Mouse (Mus musculus): ENCODE measurements around the gene Kif13a. TPM values are rescaled to one million over a fixed set of nuclear protein-coding genes. Genes with fewer than 3 reads are reported as not detected.
A peak's percentile ranks its signal among the peaks of the same experiment; 100 is the strongest.

The Kif13a gene
- polyA plus RNA-seq, 1 experiment: 17.4 TPM

DNA sequence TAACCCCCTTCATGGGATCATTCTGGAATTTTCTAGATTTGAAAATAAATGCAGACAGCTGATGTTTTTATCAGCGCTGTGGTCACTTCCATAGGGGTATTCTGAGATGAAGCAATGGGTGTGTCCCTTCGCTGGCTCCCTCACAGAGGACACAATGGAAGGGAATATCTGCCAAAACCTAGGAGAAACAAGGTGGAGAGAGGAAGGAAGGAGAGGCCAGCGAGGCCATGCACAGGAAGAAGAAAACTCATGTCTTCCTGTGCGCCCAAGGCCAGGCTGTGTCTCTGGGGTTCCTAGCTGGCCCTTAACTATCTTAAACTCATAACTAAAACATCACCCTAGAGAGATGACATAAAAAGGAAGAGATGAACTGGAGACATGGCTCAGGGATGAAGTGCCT, 52.6 kb downstream of the Kif13a start:
- Histone ChIP-seq H3K4me3 (ENCODE audit: insufficient read depth, low read depth, low read length) (no peak overlapping the region), H3K27me3 (replicated peaks; ENCODE audit: control insufficient read depth, insufficient read depth, low read length) (no peaks in the 10 kb centered on the region), H3K36me3 (ENCODE audit: control insufficient read depth, insufficient read depth, low read length) (no peaks in the 10 kb centered on the region), H3K27ac (ENCODE audit: insufficient read depth, low read depth, low read length) (no peak overlapping the region), H3K4me1 (ENCODE audit: control insufficient read depth, insufficient read depth, low read length) (0 out of 2 replicates have a peak, but pooled peaks cover 3% of the 10 kb centered on the region)
- 79% methylated on average over 4 of the region's 4 CpGs for WGBS
- no peak for TF ChIP-seq CTCF (conservative IDR thresholded peaks at IDR 0.05; ENCODE audit: insufficient read depth, insufficient read length, low read depth, low read length)
- no peak for TF ChIP-seq POLR2A (IDR thresholded peaks at IDR 0.05; ENCODE audit: low read depth, low read length)
- DNase-seq: peak; percentile 67

DNA sequence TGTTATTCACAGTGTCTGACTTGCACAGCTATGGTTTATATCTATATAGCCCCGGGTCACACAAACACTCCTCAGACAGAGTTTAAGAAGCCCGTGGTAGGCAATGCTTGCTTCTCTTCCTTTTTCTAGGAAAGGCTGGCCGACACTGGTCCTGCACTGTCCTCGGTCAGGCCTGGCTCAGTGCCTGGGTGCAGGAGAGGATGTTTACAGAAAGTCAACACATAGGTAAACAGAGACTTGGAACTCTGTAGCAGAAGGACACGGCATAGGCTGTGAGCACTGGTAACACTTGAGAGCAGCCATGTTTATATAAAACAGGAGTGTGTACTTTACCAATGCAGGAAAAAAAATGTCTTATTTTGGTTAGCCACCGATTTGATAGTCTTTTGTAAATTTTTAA, 54.3 kb downstream of the Kif13a start:
- H3K4me3 ChIP-seq (ENCODE audit: insufficient read depth, low read depth, low read length): no peak overlapping the region
- H3K27ac ChIP-seq (ENCODE audit: insufficient read depth, low read depth, low read length): no peak overlapping the region
- DNase-seq: peak; percentile 56
- WGBS: 60% methylated on average over 6 of the region's 6 CpGs
- TF ChIP-seq CTCF (conservative IDR thresholded peaks at IDR 0.05; ENCODE audit: insufficient read depth, insufficient read length, low read depth, low read length): no peak
- TF ChIP-seq POLR2A (IDR thresholded peaks at IDR 0.05; ENCODE audit: low read depth, low read length): no peak
- 0 out of 2 replicates have a peak, but pooled peaks cover 3% of the 10 kb centered on the region for H3K4me1 ChIP-seq (ENCODE audit: control insufficient read depth, insufficient read depth, low read length)
- H3K36me3 ChIP-seq (ENCODE audit: control insufficient read depth, insufficient read depth, low read length): no peaks in the 10 kb centered on the region
- no peaks in the 10 kb centered on the region for H3K27me3 ChIP-seq (replicated peaks; ENCODE audit: control insufficient read depth, insufficient read depth, low read length)

DNA sequence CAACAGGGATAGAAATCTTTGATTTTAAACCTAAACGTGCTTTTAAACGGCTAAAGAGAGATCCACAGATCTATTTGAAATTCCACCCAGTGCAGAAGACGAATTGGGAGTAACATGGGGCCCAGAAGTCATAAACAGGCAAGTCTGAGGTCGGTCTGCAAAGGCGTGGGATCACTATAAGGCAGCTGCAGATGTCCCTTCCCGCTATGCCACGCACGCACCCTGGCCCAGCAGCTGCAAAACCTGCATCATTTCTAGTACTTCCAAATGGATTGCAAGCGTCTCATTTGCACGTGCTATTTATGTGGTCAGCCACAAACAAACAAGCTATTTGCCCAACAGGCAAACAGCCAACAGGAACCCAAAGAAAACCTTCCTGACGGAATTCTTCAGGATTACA, 56.9 kb downstream of the Kif13a start:
- Histone ChIP-seq H3K27me3 (replicated peaks; ENCODE audit: control insufficient read depth, insufficient read depth, low read length) (no peaks in the 10 kb centered on the region), H3K27ac (ENCODE audit: insufficient read depth, low read depth, low read length) (peak overlapping the region; percentile 13; the same call in 1 of the 2 replicates), H3K36me3 (ENCODE audit: control insufficient read depth, insufficient read depth, low read length) (no peaks in the 10 kb centered on the region), H3K4me1 (ENCODE audit: control insufficient read depth, insufficient read depth, low read length) (0 out of 2 replicates have a peak, but pooled peaks cover 3% of the 10 kb centered on the region), H3K4me3 (ENCODE audit: insufficient read depth, low read depth, low read length) (no peak overlapping the region)
- WGBS: 67% methylated on average over 11 of the region's 11 CpGs
- DNase-seq: no peak
- TF ChIP-seq POLR2A (IDR thresholded peaks at IDR 0.05; ENCODE audit: low read depth, low read length) (no peak), CTCF (conservative IDR thresholded peaks at IDR 0.05; ENCODE audit: insufficient read depth, insufficient read length, low read depth, low read length) (no peak)

DNA sequence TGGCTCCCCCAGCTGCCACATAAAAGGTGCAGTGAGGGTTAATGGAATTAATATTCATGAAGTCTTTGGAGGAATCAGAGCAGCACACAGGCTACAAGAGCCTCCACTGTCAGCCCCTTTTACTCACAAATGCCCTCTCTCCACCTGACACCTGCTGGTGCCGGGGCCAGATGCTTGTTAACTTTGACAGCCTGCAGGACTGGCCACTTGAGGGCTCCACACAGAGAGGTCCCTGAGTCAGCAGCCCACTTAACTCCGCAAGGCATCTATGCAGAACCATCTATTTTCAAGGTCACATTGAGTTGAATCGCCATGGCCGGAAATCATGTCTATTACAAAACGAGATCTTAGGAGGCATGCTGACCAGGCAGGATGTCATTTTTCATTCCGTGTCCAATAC, 57.5 kb downstream of the Kif13a start:
- Histone ChIP-seq H3K4me3 (ENCODE audit: insufficient read depth, low read depth, low read length) (no peak overlapping the region), H3K36me3 (ENCODE audit: control insufficient read depth, insufficient read depth, low read length) (no peaks in the 10 kb centered on the region), H3K4me1 (ENCODE audit: control insufficient read depth, insufficient read depth, low read length) (0 out of 2 replicates have a peak, but pooled peaks cover 3% of the 10 kb centered on the region), H3K27me3 (replicated peaks; ENCODE audit: control insufficient read depth, insufficient read depth, low read length) (no peaks in the 10 kb centered on the region), H3K27ac (ENCODE audit: insufficient read depth, low read depth, low read length) (no peak overlapping the region)
- DNase-seq: peak; percentile 59
- TF ChIP-seq CTCF (conservative IDR thresholded peaks at IDR 0.05; ENCODE audit: insufficient read depth, insufficient read length, low read depth, low read length) (no peak), POLR2A (IDR thresholded peaks at IDR 0.05; ENCODE audit: low read depth, low read length) (no peak)
- 35% methylated on average over 6 of the region's 6 CpGs for WGBS

DNA sequence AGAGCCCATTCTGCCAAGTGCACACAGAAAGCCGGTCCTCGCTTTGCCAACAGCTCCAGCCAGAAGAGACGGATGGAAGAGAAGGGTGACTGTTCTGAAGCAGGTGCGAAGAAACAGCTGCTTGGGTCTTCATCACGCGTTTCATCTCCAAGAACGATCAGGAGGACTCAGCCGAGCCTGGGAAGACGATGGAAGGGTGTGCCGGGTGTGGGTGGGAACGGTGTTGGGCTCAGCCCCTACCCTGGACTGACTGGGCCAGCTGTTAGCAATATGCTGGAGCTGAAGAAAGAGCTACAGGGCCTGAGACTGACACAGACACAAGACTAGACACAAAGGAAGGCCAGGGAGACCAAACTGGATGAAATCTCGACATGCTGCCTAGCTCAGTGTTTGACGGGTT, 60.2 kb downstream of the Kif13a start:
- WGBS: 93% methylated on average over 13 of the region's 13 CpGs

DNA sequence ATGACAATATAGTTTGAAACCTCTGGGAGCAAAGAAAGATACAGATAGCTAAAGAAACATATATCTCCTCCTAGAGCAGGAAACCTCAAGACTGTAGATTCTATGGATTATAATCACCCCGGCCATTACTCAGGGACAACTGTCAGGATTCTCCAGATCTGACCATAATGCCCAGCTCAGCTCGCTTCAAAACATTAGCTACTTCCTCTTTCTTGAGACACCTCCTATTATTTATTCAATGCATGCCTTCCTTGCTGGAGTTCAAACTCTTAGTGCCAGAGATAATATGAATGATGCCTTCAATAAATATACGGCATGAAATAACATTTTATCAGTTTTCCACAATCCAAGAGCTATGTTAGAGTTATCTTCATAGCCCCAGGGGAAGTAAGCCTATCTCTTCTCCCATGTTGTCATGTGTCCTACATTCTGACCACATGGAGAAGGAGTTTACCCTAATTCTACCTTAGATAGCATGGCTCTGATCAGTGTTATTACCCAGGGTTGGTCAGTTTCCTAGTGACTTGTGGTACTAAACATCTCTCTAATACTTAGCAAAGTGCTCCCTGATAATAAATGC, 66.4 kb downstream of the Kif13a start:
- WGBS: 83% methylated on average over 3 of the region's 3 CpGs
- no peak for DNase-seq
- H3K27ac ChIP-seq (ENCODE audit: insufficient read depth, low read depth, low read length): no peak overlapping the region
- H3K4me3 ChIP-seq (ENCODE audit: insufficient read depth, low read depth, low read length): no peak overlapping the region
- TF ChIP-seq POLR2A (IDR thresholded peaks at IDR 0.05; ENCODE audit: low read depth, low read length): no peak
- TF ChIP-seq CTCF (conservative IDR thresholded peaks at IDR 0.05; ENCODE audit: insufficient read depth, insufficient read length, low read depth, low read length): no peak
- no peaks in the 10 kb centered on the region for H3K27me3 ChIP-seq (replicated peaks; ENCODE audit: control insufficient read depth, insufficient read depth, low read length)
- no peaks in the 10 kb centered on the region for H3K36me3 ChIP-seq (ENCODE audit: control insufficient read depth, insufficient read depth, low read length)
- H3K4me1 ChIP-seq (ENCODE audit: control insufficient read depth, insufficient read depth, low read length): no peaks in the 10 kb centered on the region

More for the DNA sequence above, 60.2 kb downstream of the Kif13a start:
- Histone ChIP-seq H3K27ac (ENCODE audit: insufficient read depth, low read depth, low read length) (no peak overlapping the region), H3K4me1 (ENCODE audit: control insufficient read depth, insufficient read depth, low read length) (no peaks in the 10 kb centered on the region), H3K36me3 (ENCODE audit: control insufficient read depth, insufficient read depth, low read length) (no peaks in the 10 kb centered on the region), H3K27me3 (replicated peaks; ENCODE audit: control insufficient read depth, insufficient read depth, low read length) (no peaks in the 10 kb centered on the region), H3K4me3 (ENCODE audit: insufficient read depth, low read depth, low read length) (no peak overlapping the region)
- no peak for DNase-seq
- TF ChIP-seq POLR2A (IDR thresholded peaks at IDR 0.05; ENCODE audit: low read depth, low read length) (no peak), CTCF (conservative IDR thresholded peaks at IDR 0.05; ENCODE audit: insufficient read depth, insufficient read length, low read depth, low read length) (no peak)

DNA sequence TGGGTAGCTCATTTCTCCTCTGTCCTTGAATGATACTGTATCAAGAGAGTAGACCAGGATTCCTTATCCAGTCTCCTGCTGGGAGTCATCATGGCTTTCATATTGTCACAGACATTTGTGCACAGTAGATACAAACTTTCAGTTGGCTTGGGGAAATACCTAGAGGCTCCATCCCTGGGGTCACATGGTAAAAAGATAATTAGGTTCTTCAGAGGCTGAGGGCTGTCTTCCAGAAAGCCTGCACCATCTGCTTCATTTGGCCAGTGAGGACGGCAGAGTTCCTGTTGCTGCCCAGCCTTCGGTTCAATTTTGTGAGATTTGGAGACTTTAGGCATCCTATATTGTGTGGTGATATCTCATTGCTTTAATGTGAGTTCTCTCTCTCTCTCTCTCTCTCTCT, 69.8 kb downstream of the Kif13a start:
- no peaks in the 10 kb centered on the region for H3K27me3 ChIP-seq (replicated peaks; ENCODE audit: control insufficient read depth, insufficient read depth, low read length)
- no peaks in the 10 kb centered on the region for H3K36me3 ChIP-seq (ENCODE audit: control insufficient read depth, insufficient read depth, low read length)
- no peak overlapping the region for H3K4me3 ChIP-seq (ENCODE audit: insufficient read depth, low read depth, low read length)
- no peak overlapping the region for H3K27ac ChIP-seq (ENCODE audit: insufficient read depth, low read depth, low read length)
- no peak for DNase-seq
- 93% methylated on average over 2 of the region's 2 CpGs for WGBS
- TF ChIP-seq CTCF (conservative IDR thresholded peaks at IDR 0.05; ENCODE audit: insufficient read depth, insufficient read length, low read depth, low read length) (no peak), POLR2A (IDR thresholded peaks at IDR 0.05; ENCODE audit: low read depth, low read length) (no peak)
- H3K4me1 ChIP-seq (ENCODE audit: control insufficient read depth, insufficient read depth, low read length): peaks cover 5% of the 10 kb centered on the region; the same call in 1 of the 2 replicates
